Mouse (Mus musculus) heart, adult 9 months (tissue): Measurements from ENCODE around the gene Kat2b.
"Not testable (repeated sequence)": the region's sequence is repeated elsewhere in the genome, so short reads cannot be mapped to it uniquely, and the experiment has no call there.

Experiments used
- DNase-seq, 2 experiments: peaks; one replicate each; pipeline ENCODE4 v3.0.0; 2022; ENCODE audit warnings: low spot score in 2 of 2

Gene Kat2b

DNA sequence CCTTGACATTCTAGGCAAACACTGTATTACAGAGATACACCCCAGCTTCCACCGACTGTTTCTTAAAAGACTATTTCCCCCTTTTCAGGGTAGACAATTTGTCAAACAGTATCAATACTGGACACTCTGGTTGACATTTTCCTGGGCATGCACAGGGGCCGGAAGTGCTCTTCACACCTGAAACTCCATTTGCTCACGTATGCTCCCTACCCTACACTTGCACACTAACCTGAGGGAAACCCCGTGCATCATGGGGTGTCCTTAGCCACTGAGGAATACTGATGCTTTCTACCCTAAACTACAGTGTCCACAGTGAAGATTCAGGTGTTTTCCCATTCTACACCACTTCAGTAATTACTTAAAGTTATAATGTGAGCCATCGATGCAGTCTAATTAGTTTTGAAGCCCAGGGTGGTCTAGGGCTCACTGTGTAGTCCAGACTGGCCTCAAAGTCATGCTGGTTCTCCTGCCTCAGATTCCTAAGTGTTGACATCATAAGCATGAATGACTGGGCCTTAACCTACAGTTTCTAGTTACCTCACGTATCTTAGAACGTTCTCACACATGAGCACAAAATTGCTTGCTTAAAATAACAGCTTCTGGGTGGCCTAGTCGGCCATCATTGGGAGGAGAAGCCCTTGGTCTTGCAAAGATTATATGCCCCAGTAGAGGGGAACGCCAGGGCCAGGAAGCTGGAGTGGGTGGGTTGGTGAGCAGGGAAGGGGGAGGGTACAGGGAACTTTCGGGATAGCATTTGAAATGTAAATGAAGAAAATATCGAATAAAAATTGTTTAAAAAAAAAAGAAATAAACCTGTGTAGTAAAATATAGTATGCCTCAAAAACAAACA, 30.5 kb downstream of the Kat2b start:
- no peak for DNase-seq

DNA sequence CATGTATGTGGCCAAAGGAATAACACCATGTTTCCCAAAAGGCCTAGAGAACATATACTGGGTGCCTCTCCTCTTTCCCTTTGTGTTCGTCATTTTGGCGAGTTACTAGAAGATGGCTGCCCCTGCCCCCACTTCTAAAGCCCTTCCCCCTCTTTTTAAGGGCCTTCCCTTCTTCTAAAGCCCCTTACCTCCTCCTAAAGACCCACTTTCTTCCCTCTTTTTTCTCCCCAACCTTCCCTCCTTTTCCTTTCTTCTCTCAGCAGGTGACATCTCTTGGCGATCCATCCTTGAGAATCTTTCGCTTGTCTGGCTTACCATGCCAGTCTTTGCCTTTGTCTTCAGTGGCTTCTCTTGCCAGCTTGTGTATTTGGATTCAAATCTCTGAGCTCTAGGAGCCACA, 31.9 kb downstream of the Kat2b start:
- no peak for DNase-seq

DNA sequence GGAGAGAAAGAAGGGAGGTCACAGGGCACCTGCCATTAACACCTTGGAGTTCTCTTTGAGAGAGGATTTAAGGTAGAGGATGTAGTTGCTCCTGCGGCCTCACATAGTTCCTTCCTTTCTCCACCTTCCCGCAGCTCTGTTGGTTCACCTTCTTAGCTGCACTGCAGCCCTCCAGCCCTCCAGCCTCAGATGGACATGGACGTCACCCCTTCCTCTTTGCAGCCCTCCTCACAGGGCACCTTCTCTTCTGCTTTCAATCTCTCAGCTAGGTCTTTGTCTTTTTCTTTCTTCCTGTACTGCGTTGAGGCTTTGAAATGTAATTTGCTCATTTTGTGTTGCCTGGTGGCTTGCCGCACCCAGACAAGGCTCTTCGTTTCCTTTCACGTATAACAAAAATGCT, 36.6 kb downstream of the Kat2b start:
- DNase-seq, result not testable (repeated sequence)

DNA sequence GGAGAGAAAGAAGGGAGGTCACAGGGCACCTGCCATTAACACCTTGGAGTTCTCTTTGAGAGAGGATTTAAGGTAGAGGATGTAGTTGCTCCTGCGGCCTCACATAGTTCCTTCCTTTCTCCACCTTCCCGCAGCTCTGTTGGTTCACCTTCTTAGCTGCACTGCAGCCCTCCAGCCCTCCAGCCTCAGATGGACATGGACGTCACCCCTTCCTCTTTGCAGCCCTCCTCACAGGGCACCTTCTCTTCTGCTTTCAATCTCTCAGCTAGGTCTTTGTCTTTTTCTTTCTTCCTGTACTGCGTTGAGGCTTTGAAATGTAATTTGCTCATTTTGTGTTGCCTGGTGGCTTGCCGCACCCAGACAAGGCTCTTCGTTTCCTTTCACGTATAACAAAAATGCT, 39.4 kb downstream of the Kat2b start:
- not testable (repeated sequence) for DNase-seq

DNA sequence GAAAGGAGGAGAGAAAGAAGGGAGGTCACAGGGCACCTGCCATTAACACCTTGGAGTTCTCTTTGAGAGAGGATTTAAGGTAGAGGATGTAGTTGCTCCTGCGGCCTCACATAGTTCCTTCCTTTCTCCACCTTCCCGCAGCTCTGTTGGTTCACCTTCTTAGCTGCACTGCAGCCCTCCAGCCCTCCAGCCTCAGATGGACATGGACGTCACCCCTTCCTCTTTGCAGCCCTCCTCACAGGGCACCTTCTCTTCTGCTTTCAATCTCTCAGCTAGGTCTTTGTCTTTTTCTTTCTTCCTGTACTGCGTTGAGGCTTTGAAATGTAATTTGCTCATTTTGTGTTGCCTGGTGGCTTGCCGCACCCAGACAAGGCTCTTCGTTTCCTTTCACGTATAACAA, 42.3 kb downstream of the Kat2b start:
- not testable (repeated sequence) for DNase-seq

DNA sequence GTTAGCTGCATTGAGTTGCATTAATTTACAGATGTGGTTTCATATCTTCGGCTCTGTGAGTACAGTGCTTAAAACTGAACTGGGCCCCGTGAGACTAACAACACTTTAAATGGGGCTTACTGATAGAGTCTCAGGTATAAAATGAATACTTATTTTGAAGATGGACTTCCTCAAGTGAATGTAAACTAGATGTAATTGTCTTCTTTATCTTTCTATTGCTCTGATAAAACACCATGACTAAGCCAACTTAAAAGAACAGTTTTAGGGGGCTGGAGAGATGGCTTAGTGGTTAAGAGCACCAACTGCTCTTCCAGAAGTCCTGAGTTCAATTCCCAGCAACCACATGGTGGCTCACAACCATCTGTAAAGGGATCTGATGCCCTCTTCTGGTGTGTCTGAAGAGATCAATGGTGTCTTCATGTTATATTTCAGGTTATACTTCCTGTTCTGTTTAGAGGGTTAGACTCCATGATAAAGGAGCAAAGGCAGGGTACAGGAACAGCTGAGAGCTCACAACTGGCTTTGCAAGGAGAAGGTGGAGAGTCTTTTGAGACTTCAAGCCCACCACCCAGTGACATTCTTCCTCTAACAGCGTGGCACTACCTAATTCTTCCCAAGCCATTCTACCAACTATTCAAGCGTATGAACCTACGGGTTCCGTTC, 50.8 kb downstream of the Kat2b start:
- DNase-seq, result no peak

DNA sequence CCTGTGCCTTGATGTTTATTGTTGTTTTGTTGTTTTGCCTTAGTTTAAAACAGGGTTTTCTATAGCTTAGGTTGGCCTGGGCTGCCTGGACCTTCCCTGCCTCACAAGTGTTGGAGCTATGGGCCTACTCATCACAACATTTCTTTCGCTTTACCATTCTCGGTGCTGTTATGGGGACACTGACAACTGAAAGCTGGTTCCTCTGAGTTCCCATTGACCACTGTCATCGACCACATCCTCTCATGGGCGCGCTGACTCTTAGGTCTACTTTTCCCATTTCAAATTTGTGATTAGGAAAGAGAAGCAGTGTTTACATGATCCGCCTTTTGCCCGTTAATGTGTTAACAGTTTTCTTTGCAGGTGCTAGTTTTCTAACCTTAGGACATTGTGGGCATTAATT, 51.7 kb downstream of the Kat2b start:
- no peak for DNase-seq

DNA sequence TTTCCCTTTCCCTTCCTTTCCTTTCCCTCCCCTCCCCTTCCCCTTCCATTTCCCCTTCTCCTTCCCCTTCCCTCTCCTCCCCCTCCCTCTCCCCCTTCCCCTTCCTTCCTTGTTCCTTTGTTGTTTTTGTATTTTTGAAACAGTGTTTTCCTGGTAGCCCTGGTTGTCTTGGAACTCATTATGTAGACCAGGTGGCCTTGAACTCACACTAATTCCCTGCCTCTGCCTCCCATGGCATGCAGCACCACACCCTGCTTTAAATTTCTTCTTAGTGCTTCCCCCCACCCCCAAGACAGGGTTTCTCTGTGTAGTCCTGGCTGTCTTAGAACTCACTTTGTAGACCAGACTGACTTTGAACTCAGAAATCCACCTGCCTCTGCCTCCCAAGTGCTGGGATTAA, 52.7 kb downstream of the Kat2b start:
- DNase-seq, result no peak

DNA sequence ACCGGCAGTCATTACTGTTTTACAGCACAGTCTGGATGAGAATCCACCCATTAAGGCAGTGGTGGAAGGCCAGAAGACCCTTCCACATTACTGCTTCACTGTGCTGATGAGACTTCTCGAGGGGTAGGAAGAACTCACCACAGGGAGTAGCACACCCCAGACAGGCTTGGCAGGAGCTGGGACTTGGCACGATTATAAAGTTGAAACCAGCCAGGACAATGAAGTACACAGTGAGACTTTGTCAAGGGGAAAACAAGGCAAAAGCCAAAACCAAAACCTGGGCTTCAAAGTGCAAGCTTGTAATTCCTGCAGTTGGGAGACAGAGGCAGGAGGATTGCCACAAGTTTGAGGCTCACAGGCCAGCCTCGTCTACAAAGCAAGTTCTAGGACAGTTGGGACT, 54.0 kb downstream of the Kat2b start:
- peak in 1 of 2 experiments; percentile 14 for DNase-seq

DNA sequence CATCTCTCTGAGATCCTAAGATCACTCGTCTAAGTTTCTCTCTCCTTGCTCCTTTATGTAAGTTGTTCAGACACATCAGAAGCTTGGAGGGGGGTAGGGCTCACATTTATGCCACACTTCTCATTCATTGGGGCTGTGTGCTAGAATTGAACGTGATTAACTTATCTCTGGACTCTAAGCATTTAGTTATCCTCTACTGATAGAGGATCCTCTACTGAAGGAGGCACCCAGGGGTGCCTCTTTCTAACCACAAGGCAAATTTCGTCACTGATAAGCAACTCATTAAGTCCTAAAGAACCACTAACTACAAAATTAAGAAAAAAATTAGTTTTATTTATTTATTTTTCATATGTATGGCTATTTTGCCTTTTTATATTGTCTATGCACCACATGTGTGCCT, 55.5 kb downstream of the Kat2b start:
- DNase-seq, result no peak

DNA sequence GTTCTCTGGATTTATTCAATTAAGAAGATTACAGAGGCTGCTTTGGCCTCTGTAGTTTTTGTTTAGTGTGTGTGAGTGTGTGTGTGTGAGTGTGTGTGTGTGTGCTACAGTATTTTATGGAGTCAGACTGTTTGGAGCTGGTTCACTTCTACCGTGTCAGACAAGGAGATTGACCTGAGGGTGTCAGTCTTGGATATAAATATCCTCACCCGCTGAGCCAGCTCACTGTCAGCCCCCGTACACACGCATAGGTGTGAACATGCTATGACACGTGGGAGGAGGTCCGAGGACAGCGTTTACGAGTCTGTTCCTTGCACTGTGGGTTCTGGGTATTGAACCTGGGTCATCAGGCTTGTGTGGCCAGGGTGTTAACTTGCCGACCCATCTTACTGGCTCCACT, 57.1 kb downstream of the Kat2b start:
- no peak for DNase-seq

DNA sequence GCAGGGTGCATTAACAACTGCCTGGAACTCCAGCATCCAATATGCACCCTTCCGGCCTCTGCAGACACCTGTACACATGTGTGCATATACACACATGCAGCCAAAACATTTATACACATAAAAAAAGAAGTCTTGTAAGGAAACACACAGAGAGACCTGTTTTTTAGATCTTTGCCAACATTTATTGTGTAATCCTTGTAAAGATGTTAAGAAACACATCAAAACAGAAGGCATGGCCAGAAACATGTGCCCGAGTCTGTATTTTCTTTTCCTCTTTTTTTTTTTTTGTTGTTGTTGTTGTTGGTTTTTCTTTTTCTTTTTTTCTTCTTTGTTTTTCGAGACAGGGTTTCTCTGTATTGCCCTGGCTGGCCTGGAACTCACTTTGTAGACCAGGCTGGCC, 59.5 kb downstream of the Kat2b start:
- no peak for DNase-seq

DNA sequence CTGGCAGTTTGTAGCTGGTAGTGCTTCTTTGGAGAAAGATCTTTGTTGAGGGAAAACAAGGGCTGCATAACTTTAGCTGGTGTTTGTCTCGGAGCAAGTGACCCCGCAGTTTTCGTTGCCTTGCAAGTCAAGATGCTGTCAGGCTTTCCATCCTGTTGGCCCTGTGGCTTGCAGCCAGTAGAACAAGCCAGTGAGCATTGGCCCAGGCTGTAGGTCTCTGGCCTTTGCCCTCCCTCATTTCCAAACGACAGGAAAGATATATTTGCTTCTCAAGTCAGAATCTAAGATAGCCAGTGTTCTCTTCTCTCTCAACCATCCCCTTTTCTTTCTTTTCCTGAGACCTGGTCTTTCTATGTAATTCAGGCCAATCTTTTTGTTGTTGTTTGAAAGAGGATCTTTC, 60.8 kb downstream of the Kat2b start:
- peak in 1 of 2 experiments; percentile 16 for DNase-seq

DNA sequence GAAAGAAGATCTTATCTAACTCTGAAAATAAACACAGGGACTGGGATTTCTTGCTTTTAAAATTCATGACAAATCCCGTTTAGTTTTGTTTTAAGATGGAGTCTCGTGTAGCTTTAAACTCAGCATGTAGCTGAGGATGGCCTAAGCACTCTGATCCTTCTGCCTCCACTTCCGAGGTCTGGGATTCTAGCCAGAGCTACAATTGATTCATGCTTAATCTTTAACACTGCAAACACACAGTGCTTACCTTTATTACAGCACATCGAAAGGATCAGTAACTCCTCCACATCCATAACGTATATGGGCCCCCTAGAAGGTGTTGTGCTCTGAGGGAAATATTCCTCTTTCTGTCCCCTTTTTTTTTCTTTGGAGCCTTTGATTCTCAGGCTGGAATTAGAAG, 61.5 kb downstream of the Kat2b start:
- no peak for DNase-seq

DNA sequence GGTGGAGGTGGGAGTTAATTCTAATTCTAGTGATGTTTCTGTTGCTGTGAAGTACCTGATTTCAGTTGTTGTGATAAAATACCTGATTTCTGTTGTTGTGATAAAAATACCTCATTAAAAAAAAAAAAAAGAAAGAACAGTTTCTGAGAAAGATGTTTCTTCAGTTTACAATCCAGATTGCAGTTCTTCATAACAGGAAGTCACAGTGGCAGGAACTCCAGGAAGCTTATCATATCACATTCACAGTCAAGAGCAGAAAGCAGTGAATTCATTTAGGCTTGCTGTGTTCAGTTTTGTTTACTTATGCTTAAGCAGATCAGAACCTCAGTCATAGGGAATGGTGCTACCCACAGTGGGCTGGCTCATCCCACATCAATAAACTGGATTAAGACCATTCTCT, 64.7 kb downstream of the Kat2b start:
- no peak for DNase-seq

DNA sequence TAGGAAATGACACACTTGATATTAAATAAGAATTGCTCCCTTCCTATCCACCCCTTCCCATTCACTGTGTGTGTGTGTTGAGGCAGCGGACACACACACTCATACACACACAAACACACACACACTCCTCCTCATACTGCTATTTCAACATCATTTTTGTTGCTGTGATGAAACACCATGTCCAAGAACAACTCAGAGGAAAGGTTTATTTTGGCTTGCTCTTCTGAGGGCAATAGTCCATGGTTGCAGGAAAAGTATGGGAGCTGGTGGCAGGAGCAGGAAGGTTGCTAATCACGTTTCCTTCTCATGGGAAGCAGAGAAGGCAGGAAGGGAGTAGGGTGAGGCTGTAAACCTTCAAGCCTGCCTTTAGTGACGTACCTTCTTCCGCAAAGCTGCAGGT, 76.7 kb downstream of the Kat2b start:
- no peak for DNase-seq

DNA sequence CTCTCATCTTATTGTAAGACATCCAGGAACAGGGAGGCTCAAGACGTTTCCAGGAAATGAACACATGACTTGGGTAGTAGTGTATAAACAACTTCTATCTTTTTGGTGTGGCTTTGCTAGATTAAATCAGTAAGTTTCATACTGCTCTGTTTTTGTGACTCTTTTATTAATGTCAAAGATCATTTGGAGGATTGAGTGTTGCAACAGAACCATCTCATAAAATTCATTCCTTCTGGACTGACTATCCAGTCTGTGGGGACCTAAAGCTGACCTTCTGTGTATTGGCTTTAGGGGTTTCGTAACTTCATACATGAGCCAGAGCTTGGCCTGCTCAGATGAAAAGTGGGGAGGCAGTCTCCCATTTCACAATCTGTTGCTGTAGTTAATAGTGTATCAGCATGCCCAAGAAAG, 83.6 kb downstream of the Kat2b start:
- DNase-seq, result peak; percentile 63 to 69

DNA sequence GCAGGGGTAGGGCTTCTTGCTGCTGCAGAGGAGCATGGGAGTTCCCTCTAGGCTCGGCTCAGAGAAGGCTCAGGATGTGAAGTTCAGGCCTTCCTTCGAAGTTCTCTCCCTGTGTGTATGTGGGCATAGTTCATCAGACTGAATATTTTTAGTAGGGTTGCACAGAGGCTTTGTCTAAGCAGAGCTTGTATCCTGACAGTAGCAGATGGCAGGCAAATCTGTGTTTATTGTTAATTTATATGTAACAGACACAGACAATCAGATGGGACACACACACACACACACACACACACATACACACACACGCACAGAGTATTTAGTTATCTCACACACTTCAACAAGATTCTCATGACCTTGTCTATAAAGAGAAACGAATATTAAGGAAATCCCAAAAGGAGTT, 87.9 kb downstream of the Kat2b start:
- no peak for DNase-seq

DNA sequence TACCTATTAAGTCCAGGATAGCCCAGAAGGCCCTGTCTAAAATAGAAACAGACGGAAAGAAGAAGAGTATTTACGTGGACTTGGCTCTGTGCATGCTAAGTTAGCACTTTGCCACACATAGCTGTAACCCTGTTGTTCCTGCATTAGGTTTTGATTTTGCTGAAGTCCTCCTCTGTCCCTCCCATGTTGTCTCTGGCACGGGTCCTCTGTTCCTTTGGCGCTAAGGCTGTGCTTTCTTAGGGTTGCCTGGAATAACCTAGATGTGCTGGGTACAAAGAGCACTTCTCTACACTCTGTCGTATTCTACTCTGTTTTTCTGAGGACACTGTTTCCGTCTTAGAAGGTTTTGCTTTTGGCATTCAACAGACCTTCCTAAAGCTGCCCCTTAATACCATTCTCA, 88.4 kb downstream of the Kat2b start:
- DNase-seq, result peak; percentile 38 to 41

DNA sequence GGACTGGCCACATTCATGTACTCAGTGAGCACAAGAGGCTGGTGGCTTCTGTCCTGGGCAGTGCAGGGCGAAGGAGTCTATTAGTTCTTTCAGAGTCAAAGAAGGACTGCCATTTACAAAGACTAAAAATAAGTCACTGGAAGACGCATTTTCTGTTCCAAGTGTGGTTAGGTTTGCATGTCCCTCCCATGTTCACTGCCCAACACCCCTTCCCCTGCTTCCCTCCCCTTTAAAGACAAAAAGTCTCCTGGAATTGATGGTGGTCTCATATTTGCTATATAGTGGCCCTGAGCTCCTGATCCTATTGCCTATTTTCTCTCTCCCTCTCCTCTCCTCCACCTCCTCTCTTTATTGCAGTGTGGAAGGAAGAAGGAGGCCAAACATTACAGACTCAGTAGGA, 89.3 kb downstream of the Kat2b start:
- no peak for DNase-seq

DNA sequence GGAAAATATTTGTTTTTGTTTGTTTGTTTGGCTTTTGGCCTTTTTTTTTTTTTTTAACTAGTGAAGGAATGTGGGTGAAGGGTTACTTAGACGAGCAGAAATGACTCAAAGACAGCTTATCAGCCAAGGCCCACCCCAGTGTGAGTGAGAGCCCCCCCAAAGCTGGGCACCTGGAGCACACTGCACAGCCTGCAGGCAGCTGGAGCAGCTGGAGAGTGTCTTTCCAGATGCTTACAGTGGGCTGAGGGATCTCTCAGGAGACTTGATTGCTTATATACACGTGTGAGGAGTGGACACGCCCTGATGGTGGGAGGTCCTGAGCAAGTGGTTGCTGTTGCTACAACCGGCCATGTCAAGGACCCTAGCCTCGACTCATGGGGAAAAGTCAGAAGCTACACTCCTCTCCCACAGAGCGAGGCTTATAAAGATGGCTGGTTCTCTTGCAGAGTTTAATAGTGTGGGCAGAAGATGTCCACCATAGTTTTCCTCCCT, 89.8 kb downstream of the Kat2b start:
- no peak for DNase-seq

DNA sequence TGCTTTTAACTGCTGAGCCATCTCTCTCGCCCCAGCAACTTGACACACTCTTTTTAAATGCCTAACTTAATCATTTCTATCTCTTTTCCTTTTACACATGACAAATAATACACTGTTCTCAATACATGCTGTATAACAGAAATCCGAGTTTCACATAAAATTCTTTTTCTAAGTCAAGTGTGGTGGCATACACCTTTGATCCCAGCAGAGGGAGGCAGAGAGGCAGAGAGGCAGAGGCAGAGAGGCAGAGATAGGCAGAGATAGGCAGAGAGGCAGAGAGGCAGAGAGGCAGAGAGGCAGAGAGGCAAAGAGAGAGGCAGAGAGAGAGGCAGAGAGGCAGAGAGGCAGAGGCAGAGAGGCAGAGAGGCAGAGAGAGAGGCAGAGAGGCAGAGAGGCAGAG, 90.7 kb downstream of the Kat2b start:
- not testable (repeated sequence) for DNase-seq

DNA sequence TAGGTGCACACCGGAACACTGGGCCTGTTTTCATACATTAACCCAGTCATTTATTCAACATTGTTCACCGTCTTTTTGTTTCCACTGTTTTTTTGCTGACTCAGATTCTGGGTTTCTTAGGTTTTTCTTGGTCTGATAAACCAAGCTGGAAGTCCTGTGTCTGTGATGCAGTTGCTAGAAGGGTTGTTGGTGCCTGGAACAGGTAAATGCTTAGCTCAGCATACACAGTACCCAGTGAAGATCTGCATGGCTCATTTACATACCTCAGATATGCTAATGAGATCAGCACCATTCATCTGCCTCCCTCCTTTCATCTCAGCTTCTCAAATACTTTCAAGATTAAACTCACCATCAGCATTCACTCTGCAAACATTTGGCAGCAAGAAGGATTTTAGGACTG, 92.0 kb downstream of the Kat2b start:
- no peak for DNase-seq
